Mouse (Mus musculus) heart, embryonic 11.5 days (tissue): ENCODE results near the gene Rap1a. TPM values are rescaled to one million over a fixed set of nuclear protein-coding genes. Genes with fewer than 3 reads are reported as not detected.

ENCODE experiments used
- ATAC-seq: fragments of 200-750 bp; cut with Nextera tagmentation; replicated peaks from 2 replicates; pipeline ENCODE4 v1.8.0; 2017; ENCODE audit warnings: moderate library complexity; ENCODE audit not compliant: insufficient number of reproducible peaks, low FRiP score, low TSS enrichment
- H3K27ac ChIP-seq: fragments of 300-500 bp; sonication (generic); 2 replicates; pipeline ENCODE4 v1.5.1; 2014; ENCODE audit warnings: mild to moderate bottlenecking, low read depth, low read length
- H3K27me3 ChIP-seq: fragments of 300-500 bp; sonication (generic); 2 replicates; pipeline ENCODE4 v1.6.1; 2014; ENCODE audit warnings: mild to moderate bottlenecking, low read length, mixed read lengths; ENCODE audit not compliant: control insufficient read depth, insufficient read depth
- H3K36me3 ChIP-seq: fragments of 300-500 bp; sonication (generic); 2 replicates; pipeline ENCODE4 v1.6.1; 2014; ENCODE audit warnings: mild to moderate bottlenecking, low read length, moderate library complexity, mixed read lengths; ENCODE audit not compliant: control insufficient read depth, insufficient read depth
- H3K4me1 ChIP-seq: fragments of 300-500 bp; sonication (generic); 2 replicates; pipeline ENCODE4 v1.6.1; 2014; ENCODE audit warnings: low read length; ENCODE audit not compliant: control insufficient read depth, insufficient read depth
- H3K4me2 ChIP-seq: fragments of 300-500 bp; sonication (generic); 2 replicates; pipeline ENCODE4 v1.6.1; 2014; ENCODE audit warnings: mild to moderate bottlenecking, moderate library complexity
- H3K4me3 ChIP-seq: fragments of 300-500 bp; sonication (generic); 2 replicates; pipeline ENCODE4 v1.5.1; 2014; ENCODE audit warnings: low read depth, low read length
- H3K9ac ChIP-seq: fragments of 300-500 bp; sonication (generic); 2 replicates; pipeline ENCODE4 v1.6.1; 2014; ENCODE audit warnings: mild to moderate bottlenecking, low read depth, low read length, moderate library complexity
- H3K9me3 ChIP-seq: fragments of 300-500 bp; sonication (generic); replicated peaks from 2 replicates; pipeline ENCODE4 v1.6.1; 2016; ENCODE audit warnings: low read length; ENCODE audit not compliant: control insufficient read depth
- WGBS: fragments of 180-500 bp; shearing (Covaris S2); extraction: QIAGEN DNeasy Blood & Tissue Kit; methylation state at CpG from one replicate; pipeline ENCODE4 v1.1.7; 2014; ENCODE audit not compliant: insufficient replicate concordance; 5-methylcytosine and 5-hydroxymethylcytosine counted together
- polyA plus RNA-seq: library from polyadenylated mRNA; unstranded; fragments of >200 nt; fragmentation: Nextera tagmentation; extraction: Ambion mirVana; gene quantifications from 2 replicates; pipeline ENCODE4 v1.2.1, GENCODE M21; 2014

Gene Rap1a
- polyA plus RNA-seq, 1 experiment from 2014 or later: 77.5 TPM

GRCm38 (mm10) chr3:105714091-105714819 lies 86.9 kb downstream of the Rap1a start:
- Histone ChIP-seq H3K9ac (0 out of 2 replicates have a peak overlapping the region, but pooled peaks have one; percentile 52), H3K4me2 (no peak overlapping the region), H3K9me3 (no peaks in the 10 kb centered on the region), H3K4me1 (peaks cover 20% of the 10 kb centered on the region), H3K27me3 (no peaks in the 10 kb centered on the region), H3K27ac (peak overlapping the region; percentile 41), H3K36me3 (no peaks in the 10 kb centered on the region), H3K4me3 (no peak overlapping the region)
- 7% methylated on average over 8 of the region's 8 CpGs for WGBS
- ATAC-seq: no peak

GRCm38 (mm10) chr3:105712827-105713226 lies 88.3 kb downstream of the Rap1a start:
- peaks cover 15% of the 10 kb centered on the region for H3K4me1 ChIP-seq
- no peak overlapping the region for H3K4me2 ChIP-seq
- H3K9ac ChIP-seq: no peak overlapping the region
- no peaks in the 10 kb centered on the region for H3K36me3 ChIP-seq
- no peak overlapping the region for H3K4me3 ChIP-seq
- H3K9me3 ChIP-seq: no peaks in the 10 kb centered on the region
- H3K27ac ChIP-seq: no peak overlapping the region
- no peak for ATAC-seq
- no peaks in the 10 kb centered on the region for H3K27me3 ChIP-seq

GRCm38 (mm10) chr3:105711741-105712140 lies 89.4 kb downstream of the Rap1a start:
- H3K9me3 ChIP-seq: no peaks in the 10 kb centered on the region
- no peak overlapping the region for H3K27ac ChIP-seq
- no peaks in the 10 kb centered on the region for H3K36me3 ChIP-seq
- H3K9ac ChIP-seq: no peak overlapping the region
- H3K27me3 ChIP-seq: peaks cover 3% of the 10 kb centered on the region; the same call in 1 of the 2 replicates
- H3K4me1 ChIP-seq: peaks cover 18% of the 10 kb centered on the region
- H3K4me3 ChIP-seq: no peak overlapping the region
- no peak for ATAC-seq
- H3K4me2 ChIP-seq: no peak overlapping the region
- WGBS: 62% methylated on average over 7 of the region's 7 CpGs

GRCm38 (mm10) chr3:105710246-105710645 lies 90.9 kb downstream of the Rap1a start:
- no peak overlapping the region for H3K27ac ChIP-seq
- 64% methylated on average over 6 of the region's 6 CpGs for WGBS
- H3K27me3 ChIP-seq: peaks cover 9% of the 10 kb centered on the region; the same call in 1 of the 2 replicates

GRCm38 (mm10) chr3:105707590-105707989 lies 93.5 kb downstream of the Rap1a start:
- WGBS: 23% methylated on average over 7 of the region's 7 CpGs
- Histone ChIP-seq H3K4me2 (no peak overlapping the region), H3K4me1 (peaks cover 21% of the 10 kb centered on the region), H3K9me3 (no peaks in the 10 kb centered on the region), H3K27me3 (peaks cover 9% of the 10 kb centered on the region; the same call in 1 of the 2 replicates), H3K9ac (no peak overlapping the region), H3K4me3 (no peak overlapping the region), H3K27ac (no peak overlapping the region), H3K36me3 (no peaks in the 10 kb centered on the region)
- ATAC-seq: no peak

More at GRCm38 (mm10) chr3:105710246-105710645, 90.9 kb downstream of the Rap1a start:
- Histone ChIP-seq H3K9ac (no peak overlapping the region), H3K36me3 (no peaks in the 10 kb centered on the region), H3K9me3 (no peaks in the 10 kb centered on the region), H3K4me1 (peaks cover 26% of the 10 kb centered on the region), H3K4me3 (no peak overlapping the region), H3K4me2 (no peak overlapping the region)
- no peak for ATAC-seq

- no peak overlapping the region for H3K4me3 ChIP-seq
- H3K9me3 ChIP-seq: no peaks in the 10 kb centered on the region
- WGBS: 38% methylated on average over 4 of the region's 4 CpGs
- H3K27ac ChIP-seq: no peak overlapping the region
- ATAC-seq: no peak
- peaks cover 9% of the 10 kb centered on the region; the same call in 1 of the 2 replicates for H3K27me3 ChIP-seq
- H3K4me1 ChIP-seq: peaks cover 25% of the 10 kb centered on the region
- H3K9ac ChIP-seq: no peak overlapping the region
- H3K4me2 ChIP-seq: peak overlapping the region; percentile 99; the same call in 1 of the 2 replicates
- no peaks in the 10 kb centered on the region for H3K36me3 ChIP-seq
These were observed 94.6 kb downstream of the Rap1a start for GRCm38 (mm10) chr3:105706366-105707020.

- no peak overlapping the region for H3K27ac ChIP-seq
- peaks cover 29% of the 10 kb centered on the region for H3K4me1 ChIP-seq
- no peak for ATAC-seq
- peak overlapping the region; percentile 73 for H3K9ac ChIP-seq
- no peaks in the 10 kb centered on the region for H3K36me3 ChIP-seq
- H3K4me3 ChIP-seq: peak overlapping the region; percentile 61
- no peaks in the 10 kb centered on the region for H3K9me3 ChIP-seq
- peak overlapping the region; percentile 99 for H3K4me2 ChIP-seq
- 26% methylated on average over 3 of the region's 3 CpGs for WGBS
- H3K27me3 ChIP-seq: peaks cover 9% of the 10 kb centered on the region; the same call in 1 of the 2 replicates
These were observed 95.6 kb downstream of the Rap1a start for GRCm38 (mm10) chr3:105705561-105705960.

GRCm38 (mm10) chr3:105705061-105705549 lies 96.0 kb downstream of the Rap1a start:
- 1% methylated on average over 23 of the region's 28 CpGs for WGBS
- Histone ChIP-seq H3K4me2 (peak overlapping the region; percentile 99), H3K27ac (peak overlapping the region; percentile 22), H3K9ac (peak overlapping the region; percentile 73), H3K4me3 (peak overlapping the region; percentile 61), H3K4me1 (peaks cover 29% of the 10 kb centered on the region), H3K36me3 (no peaks in the 10 kb centered on the region), H3K27me3 (peaks cover 9% of the 10 kb centered on the region; the same call in 1 of the 2 replicates), H3K9me3 (no peaks in the 10 kb centered on the region)
- peak; percentile 47 for ATAC-seq
